Mouse (Mus musculus) neural tube, embryonic 11.5 days (tissue): ENCODE measurements around the gene Rbm33. TPM values are rescaled to one million over a fixed set of nuclear protein-coding genes. Genes with fewer than 3 reads are reported as not detected.
A peak's percentile ranks its signal among the peaks of the same experiment; 100 is the strongest.

ENCODE experiments used
- ATAC-seq: fragments of 200-750 bp; cut with Nextera tagmentation; 2 replicates; pipeline ENCODE4 v1.8.0; 2017; ENCODE audit warnings: moderate number of reproducible peaks, mild to moderate bottlenecking, moderate TSS enrichment, moderate library complexity; ENCODE audit not compliant: insufficient read depth, low FRiP score, low TSS enrichment
- DNase-seq: peaks from one replicate; pipeline ENCODE4 v3.0.0-alpha.2; 2015; ENCODE audit warnings: low spot score
- H3K27ac ChIP-seq: fragments of 300-500 bp; sonication (generic); 2 replicates; pipeline ENCODE4 v1.5.1; 2014; ENCODE audit warnings: low read depth, mild to moderate bottlenecking, low read length
- H3K27me3 ChIP-seq: fragments of 300-500 bp; sonication (generic); 2 replicates; pipeline ENCODE4 v1.6.1; 2014; ENCODE audit warnings: mild to moderate bottlenecking, low read length, mixed read lengths; ENCODE audit not compliant: control insufficient read depth, insufficient read depth
- H3K36me3 ChIP-seq: fragments of 300-500 bp; sonication (generic); 2 replicates; pipeline ENCODE4 v1.6.1; 2014; ENCODE audit warnings: mild to moderate bottlenecking, low read length, moderate library complexity, mixed read lengths; ENCODE audit not compliant: control insufficient read depth, insufficient read depth
- H3K4me1 ChIP-seq: fragments of 300-500 bp; sonication (generic); 2 replicates; pipeline ENCODE4 v1.6.1; 2014; ENCODE audit warnings: low read length, mixed read lengths; ENCODE audit not compliant: control insufficient read depth, insufficient read depth
- H3K4me2 ChIP-seq: fragments of 300-500 bp; sonication (generic); 2 replicates; pipeline ENCODE4 v1.6.1; 2014; ENCODE audit warnings: low read depth, mild to moderate bottlenecking, moderate library complexity
- H3K4me3 ChIP-seq: fragments of 300-500 bp; sonication (generic); 2 replicates; pipeline ENCODE4 v1.5.1; 2014; ENCODE audit warnings: low read depth, low read length
- H3K9ac ChIP-seq: fragments of 300-500 bp; sonication (generic); 2 replicates; pipeline ENCODE4 v1.6.1; 2014; ENCODE audit warnings: mild to moderate bottlenecking, low read length
- H3K9me3 ChIP-seq: fragments of 300-500 bp; sonication (generic); 2 replicates; pipeline ENCODE4 v1.6.1; 2016; ENCODE audit warnings: low read length; ENCODE audit not compliant: control insufficient read depth
- WGBS: fragments of 180-500 bp; shearing (Covaris S2); extraction: QIAGEN DNeasy Blood & Tissue Kit; methylation state at CpG from one replicate; pipeline ENCODE4 v1.1.7; 2014; 5-methylcytosine and 5-hydroxymethylcytosine counted together
- polyA plus RNA-seq: library from polyadenylated mRNA; unstranded; fragments of >200 nt; fragmentation: Nextera tagmentation; extraction: Ambion mirVana; gene quantifications from 2 replicates; pipeline ENCODE4 v1.2.1, GENCODE M21; 2014

Gene Rbm33
- polyA plus RNA-seq, 1 experiment from 2014 or later, result 20.1 TPM

DNA sequence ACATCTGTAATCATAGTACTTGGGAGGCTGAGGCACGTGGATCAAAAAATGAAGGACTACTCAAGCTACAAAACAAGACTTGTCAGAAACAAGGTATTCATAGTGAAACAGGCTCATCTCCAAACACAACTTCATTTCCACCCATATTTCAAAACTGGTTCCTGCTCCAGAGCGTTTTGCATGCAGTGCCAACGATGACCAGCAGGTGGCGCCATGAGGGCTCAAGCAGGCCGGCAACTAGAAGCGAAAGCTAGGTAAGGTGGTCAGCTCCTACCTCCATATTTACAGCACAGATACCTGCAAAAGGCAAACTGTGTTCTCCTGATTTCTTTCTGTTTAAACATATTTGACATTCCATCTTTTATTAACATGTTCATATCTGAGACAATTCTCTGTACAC, 22.9 kb upstream of the Rbm33 start:
- no peaks in the 10 kb centered on the region for H3K9me3 ChIP-seq
- H3K36me3 ChIP-seq, result no peaks in the 10 kb centered on the region
- no peaks in the 10 kb centered on the region for H3K4me1 ChIP-seq
- DNase-seq (peak; percentile 85), ATAC-seq (no peak)
- no peak overlapping the region for H3K9ac ChIP-seq
- no peak overlapping the region for H3K4me3 ChIP-seq
- H3K27ac ChIP-seq, result no peak overlapping the region
- 9% methylated on average over 6 of the region's 6 CpGs for WGBS
- H3K4me2 ChIP-seq, result no peak overlapping the region
- H3K27me3 ChIP-seq, result no peaks in the 10 kb centered on the region

DNA sequence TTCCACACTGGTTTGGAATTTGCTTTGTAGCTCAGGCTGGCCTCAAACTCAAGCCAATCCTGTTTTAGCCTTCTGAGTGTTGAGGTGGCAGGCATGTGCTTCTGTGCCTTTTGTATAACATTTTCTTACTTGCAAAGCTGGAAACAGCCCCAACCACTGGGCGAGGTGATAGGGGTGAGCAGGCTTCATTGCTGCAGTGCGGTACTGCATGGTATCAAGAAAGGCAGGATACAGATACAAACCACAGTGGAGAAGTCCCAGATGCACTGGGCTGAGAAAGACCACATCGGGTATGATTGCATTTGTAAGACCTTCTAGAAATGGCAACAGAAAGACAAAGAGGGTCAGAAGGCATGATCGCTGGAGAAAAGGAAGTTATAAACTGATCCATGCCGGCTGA, 18.8 kb upstream of the Rbm33 start:
- Histone ChIP-seq H3K27me3 (no peaks in the 10 kb centered on the region), H3K4me1 (no peaks in the 10 kb centered on the region), H3K36me3 (no peaks in the 10 kb centered on the region), H3K9me3 (no peaks in the 10 kb centered on the region), H3K27ac (no peak overlapping the region), H3K4me3 (no peak overlapping the region), H3K4me2 (no peak overlapping the region), H3K9ac (no peak overlapping the region)
- no peak for ATAC-seq
- DNase-seq, result no peak
- 86% methylated on average over 5 of the region's 5 CpGs for WGBS

DNA sequence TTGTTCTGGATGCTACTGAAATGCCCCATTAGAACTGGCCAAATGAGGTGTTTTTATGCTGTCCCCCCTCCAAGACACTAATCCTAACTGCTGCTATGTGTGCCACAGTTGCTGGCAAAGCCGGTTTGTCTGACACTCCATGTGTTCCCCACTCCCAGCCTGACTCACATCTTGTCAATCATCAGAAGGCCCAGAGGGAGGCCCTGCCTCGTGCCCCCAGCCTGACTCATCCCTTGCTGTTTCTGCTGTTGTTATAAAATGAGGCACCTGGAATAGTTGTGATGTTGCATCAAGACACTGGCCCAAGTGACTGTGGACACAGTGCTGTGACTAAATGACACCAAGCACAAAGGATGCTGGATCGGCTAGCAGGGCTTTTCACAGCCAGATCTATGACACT, 18.2 kb upstream of the Rbm33 start:
- no peak for DNase-seq
- no peak overlapping the region for H3K9ac ChIP-seq
- H3K36me3 ChIP-seq, result no peaks in the 10 kb centered on the region
- no peaks in the 10 kb centered on the region for H3K4me1 ChIP-seq
- WGBS, result 61% methylated on average over 3 of the region's 3 CpGs
- no peak overlapping the region for H3K4me2 ChIP-seq
- H3K27me3 ChIP-seq, result no peaks in the 10 kb centered on the region
- H3K9me3 ChIP-seq, result no peaks in the 10 kb centered on the region
- no peak for ATAC-seq
- H3K4me3 ChIP-seq, result no peak overlapping the region
- no peak overlapping the region for H3K27ac ChIP-seq

DNA sequence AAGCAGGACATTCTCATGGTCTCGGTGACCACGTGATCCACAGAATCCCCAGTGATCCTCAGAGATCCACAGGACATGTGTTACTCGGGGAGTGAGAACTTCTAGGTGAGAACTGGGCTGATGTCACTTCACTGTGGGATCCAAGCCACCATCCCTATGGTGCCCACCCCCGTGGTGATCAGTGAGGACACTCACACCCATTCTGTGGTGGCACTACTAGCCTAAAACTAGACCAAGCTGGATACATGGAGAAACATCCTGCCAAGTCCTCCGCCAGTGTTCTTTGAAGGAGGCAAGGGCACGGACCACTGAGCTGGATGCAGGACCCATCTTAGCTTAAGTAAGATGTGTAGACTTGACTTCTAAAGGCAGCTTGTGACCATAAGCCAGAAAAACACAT, 17.6 kb upstream of the Rbm33 start:
- Histone ChIP-seq H3K4me3 (no peak overlapping the region), H3K36me3 (no peaks in the 10 kb centered on the region), H3K9me3 (no peaks in the 10 kb centered on the region), H3K4me1 (no peaks in the 10 kb centered on the region), H3K27me3 (no peaks in the 10 kb centered on the region), H3K27ac (no peak overlapping the region), H3K4me2 (no peak overlapping the region), H3K9ac (no peak overlapping the region)
- ATAC-seq (no peak), DNase-seq (no peak)
- WGBS, result 80% methylated on average over 6 of the region's 6 CpGs

DNA sequence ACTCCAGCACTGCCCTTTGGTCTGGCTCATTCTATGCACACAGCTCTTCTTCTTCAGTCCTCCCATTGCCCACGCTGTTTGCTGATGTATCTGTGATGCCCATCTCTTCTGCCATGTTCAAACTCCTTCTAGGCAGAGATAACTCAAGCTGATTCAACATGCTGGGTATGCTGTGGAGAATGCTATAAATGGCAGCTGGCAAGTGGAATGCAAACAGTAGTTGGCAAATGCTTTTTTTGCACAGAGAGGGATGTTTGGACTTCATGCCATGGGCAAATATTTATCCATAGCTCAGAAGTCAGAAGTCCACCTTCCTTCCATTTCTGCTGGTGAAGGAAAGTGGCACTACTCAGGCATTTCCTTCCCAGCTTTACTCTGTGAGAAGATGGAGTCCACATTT, 14.2 kb upstream of the Rbm33 start:
- no peak for DNase-seq
- Histone ChIP-seq H3K27ac (no peak overlapping the region), H3K4me1 (no peaks in the 10 kb centered on the region), H3K36me3 (no peaks in the 10 kb centered on the region), H3K4me3 (no peak overlapping the region), H3K4me2 (no peak overlapping the region), H3K9me3 (no peaks in the 10 kb centered on the region), H3K27me3 (no peaks in the 10 kb centered on the region), H3K9ac (no peak overlapping the region)
- ATAC-seq, result no peak
- WGBS, result 85% methylated on average over 1 of the region's 1 CpGs

DNA sequence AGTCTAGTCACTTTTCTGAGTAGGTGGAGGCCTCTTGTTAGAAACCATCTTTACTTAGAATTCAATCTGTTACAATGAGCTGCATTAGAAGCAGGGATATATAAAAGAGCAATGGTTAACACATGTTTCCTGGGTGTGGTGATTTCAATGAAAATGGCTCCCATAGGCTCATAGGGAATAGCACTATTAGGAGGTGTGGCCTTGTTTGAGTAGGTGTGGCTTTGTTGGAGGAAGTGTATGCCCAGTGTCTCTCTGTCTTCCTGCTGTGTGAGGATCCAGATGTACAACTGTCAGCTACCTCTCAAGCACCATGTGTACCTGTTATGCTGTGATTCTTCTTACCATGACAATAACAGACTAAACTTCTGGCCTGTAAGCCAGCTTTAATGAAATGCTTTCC, 12.4 kb upstream of the Rbm33 start:
- Histone ChIP-seq H3K27ac (no peak overlapping the region), H3K9me3 (no peaks in the 10 kb centered on the region), H3K27me3 (no peaks in the 10 kb centered on the region), H3K4me2 (no peak overlapping the region), H3K36me3 (no peaks in the 10 kb centered on the region), H3K4me3 (no peak overlapping the region), H3K4me1 (no peaks in the 10 kb centered on the region), H3K9ac (no peak overlapping the region)
- no peak for DNase-seq
- ATAC-seq, result no peak

DNA sequence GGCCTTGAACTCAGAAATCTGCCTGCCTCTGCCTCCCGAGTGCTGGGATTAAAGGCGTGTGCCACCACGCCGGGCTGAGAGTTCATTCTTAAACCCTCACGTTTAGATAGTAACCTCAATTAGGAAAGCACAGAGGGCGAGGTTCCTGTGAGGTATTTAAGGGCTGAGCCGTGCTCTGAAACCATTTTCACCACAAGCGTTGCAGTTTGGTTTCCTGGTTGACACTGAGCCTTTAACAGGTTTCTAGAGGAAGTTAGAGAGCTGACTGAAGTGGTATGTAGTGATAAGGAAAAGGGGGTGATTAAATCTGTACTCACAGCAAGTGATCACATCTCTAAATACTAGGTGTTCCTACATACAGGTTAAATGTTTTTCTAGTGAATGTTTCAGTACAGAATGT, 1.4 kb upstream of the Rbm33 start:
- WGBS, result 90% methylated on average over 8 of the region's 8 CpGs

GRCm38 (mm10) chr5:28316151-28316721, 685 bp upstream of the Rbm33 start:
- WGBS, result 1% methylated on average over 14 of the region's 14 CpGs
- peaks cover 11% of the 10 kb centered on the region; the same call in 1 of the 2 replicates for H3K4me1 ChIP-seq
- peak overlapping the region; percentile 99 for H3K27ac ChIP-seq
- H3K9ac ChIP-seq, result peak overlapping the region; percentile 100
- DNase-seq (no peak), ATAC-seq (peak; percentile 65; the same call in 1 of the 2 replicates)
- no peaks in the 10 kb centered on the region for H3K9me3 ChIP-seq
- H3K4me3 ChIP-seq, result peak overlapping the region; percentile 98
- H3K36me3 ChIP-seq, result no peaks in the 10 kb centered on the region
- peak overlapping the region; percentile 68 for H3K4me2 ChIP-seq
- H3K27me3 ChIP-seq, result no peaks in the 10 kb centered on the region

More for the DNA sequence above, 1.4 kb upstream of the Rbm33 start:
- H3K4me1 ChIP-seq, result peaks cover 11% of the 10 kb centered on the region; the same call in 1 of the 2 replicates
- no peak overlapping the region for H3K4me2 ChIP-seq
- DNase-seq, result no peak
- H3K9me3 ChIP-seq, result no peaks in the 10 kb centered on the region
- no peak overlapping the region for H3K4me3 ChIP-seq
- no peaks in the 10 kb centered on the region for H3K36me3 ChIP-seq
- no peak overlapping the region for H3K9ac ChIP-seq
- no peak overlapping the region for H3K27ac ChIP-seq
- no peak for ATAC-seq
- H3K27me3 ChIP-seq, result no peaks in the 10 kb centered on the region

DNA sequence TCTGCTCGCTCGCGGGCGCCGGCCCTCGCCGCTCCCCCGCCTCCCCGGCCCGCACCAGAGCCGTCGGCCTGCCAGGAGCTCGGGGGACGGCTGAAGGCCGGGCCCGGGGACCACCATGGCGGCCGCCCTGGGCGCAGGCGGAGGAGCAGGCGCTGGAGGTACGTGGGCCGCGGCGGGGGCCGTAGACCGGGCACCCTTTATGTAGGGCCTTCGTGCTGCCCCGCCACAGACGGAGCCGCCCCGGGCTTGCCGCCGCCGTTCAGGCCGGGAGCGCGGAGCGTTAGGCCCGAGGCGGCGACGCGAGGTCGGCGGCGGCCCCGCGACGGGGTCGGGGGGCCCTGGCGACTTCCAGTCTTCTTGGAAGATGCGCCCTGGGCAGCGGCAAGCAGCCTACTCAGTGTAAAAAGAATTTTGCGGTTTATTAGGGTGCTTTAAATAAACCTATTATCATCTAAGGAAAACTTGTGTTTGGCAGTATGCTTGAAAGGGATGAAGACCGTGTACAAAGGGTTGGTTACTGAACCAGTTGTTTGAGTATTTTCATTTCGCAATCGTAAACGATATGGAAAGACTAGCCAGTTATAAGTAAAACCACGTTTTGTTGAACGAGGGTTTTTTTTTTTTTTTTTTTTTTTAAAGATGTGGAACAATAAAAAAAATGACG, 464 bp downstream of the Rbm33 start:
- ATAC-seq (peak; percentile 80), DNase-seq (no peak)
- Histone ChIP-seq H3K36me3 (no peaks in the 10 kb centered on the region), H3K27me3 (no peaks in the 10 kb centered on the region), H3K9me3 (no peaks in the 10 kb centered on the region), H3K4me3 (peak overlapping the region; percentile 98), H3K4me2 (peak overlapping the region; percentile 68), H3K9ac (peak overlapping the region; percentile 100), H3K27ac (peak overlapping the region; percentile 99), H3K4me1 (peaks cover 11% of the 10 kb centered on the region; the same call in 1 of the 2 replicates)
- under 1% methylated on average over 58 of the region's 62 CpGs for WGBS
